Mouse (Mus musculus) cerebellum, adult (tissue): Measurements from ENCODE around the gene Cacng4.

Experiments used
- ATAC-seq: cut with Nextera tagmentation; 2 replicates; pipeline ENCODE4 v1.9.2; 2017; ENCODE audit warnings: mild to moderate bottlenecking, moderate library complexity, mixed read lengths; ENCODE audit not compliant: insufficient number of reproducible peaks, low FRiP score, low TSS enrichment

Gene Cacng4

GRCm38 (mm10) chr11:107794547-107795269 is at the start of gene Cacng4:
Cacng4 (minus strand) TSS chr11:107794557.
- no peak for ATAC-seq

GRCm38 (mm10) chr11:107833351-107834040 is 39.1 kb upstream of the Cacng4 start:
- no peak for ATAC-seq

- no peak for ATAC-seq
Observed at GRCm38 (mm10) chr11:107817196-107817595, 22.8 kb upstream of the Cacng4 start.

GRCm38 (mm10) chr11:107812941-107813648 is 18.7 kb upstream of the Cacng4 start:
- no peak for ATAC-seq

GRCm38 (mm10) chr11:107812429-107812828 is 18.1 kb upstream of the Cacng4 start:
- ATAC-seq: no peak

GRCm38 (mm10) chr11:107808508-107808907 is 14.2 kb upstream of the Cacng4 start:
- ATAC-seq: no peak

GRCm38 (mm10) chr11:107806058-107806457 is 11.7 kb upstream of the Cacng4 start:
- no peak for ATAC-seq

GRCm38 (mm10) chr11:107801946-107802345 is 7.6 kb upstream of the Cacng4 start:
- no peak for ATAC-seq

GRCm38 (mm10) chr11:107799331-107799730 is 5.0 kb upstream of the Cacng4 start:
- ATAC-seq: no peak

- no peak for ATAC-seq
Observed at GRCm38 (mm10) chr11:107796346-107796745, 2.0 kb upstream of the Cacng4 start.

- ATAC-seq: no peak
Observed at GRCm38 (mm10) chr11:107795384-107796035, 1.2 kb upstream of the Cacng4 start.

- ATAC-seq: no peak
Observed at GRCm38 (mm10) chr11:107794103-107794493, 259 bp downstream of the Cacng4 start.

- ATAC-seq: no peak
Observed at GRCm38 (mm10) chr11:107793200-107794102, 906 bp downstream of the Cacng4 start.

- ATAC-seq: no peak
Observed at GRCm38 (mm10) chr11:107792136-107792535, 2.2 kb downstream of the Cacng4 start.

GRCm38 (mm10) chr11:107785761-107786160 is 8.6 kb downstream of the Cacng4 start:
- no peak for ATAC-seq

- no peak for ATAC-seq
Observed at GRCm38 (mm10) chr11:107785288-107785687, 9.1 kb downstream of the Cacng4 start.

- ATAC-seq: no peak
Observed at GRCm38 (mm10) chr11:107783861-107784754, 10.2 kb downstream of the Cacng4 start.

- ATAC-seq: no peak
Observed at GRCm38 (mm10) chr11:107782591-107782990, 11.8 kb downstream of the Cacng4 start.

- ATAC-seq: no peak
Observed at GRCm38 (mm10) chr11:107778859-107779258, 15.5 kb downstream of the Cacng4 start.
